Mouse (Mus musculus) neural tube, embryonic 11.5 days (tissue): ENCODE data around the gene Snx29. TPM values are rescaled to one million over a fixed set of nuclear protein-coding genes. Genes with fewer than 3 reads are reported as not detected.
"Not testable (repeated sequence)": the region's sequence is repeated elsewhere in the genome, so short reads cannot be mapped to it uniquely, and the experiment has no call there.

Experiments
- ATAC-seq: fragments of 200-750 bp; cut with Nextera tagmentation; 2 replicates; pipeline ENCODE4 v1.8.0; 2017; ENCODE audit warnings: moderate number of reproducible peaks, mild to moderate bottlenecking, moderate TSS enrichment, moderate library complexity; ENCODE audit not compliant: insufficient read depth, low FRiP score, low TSS enrichment
- DNase-seq: peaks from one replicate; pipeline ENCODE4 v3.0.0-alpha.2; 2015; ENCODE audit warnings: low spot score
- H3K27ac ChIP-seq: fragments of 300-500 bp; sonication (generic); 2 replicates; pipeline ENCODE4 v1.5.1; 2014; ENCODE audit warnings: low read depth, mild to moderate bottlenecking, low read length
- H3K27me3 ChIP-seq: fragments of 300-500 bp; sonication (generic); 2 replicates; pipeline ENCODE4 v1.6.1; 2014; ENCODE audit warnings: mild to moderate bottlenecking, low read length, mixed read lengths; ENCODE audit not compliant: control insufficient read depth, insufficient read depth
- H3K36me3 ChIP-seq: fragments of 300-500 bp; sonication (generic); 2 replicates; pipeline ENCODE4 v1.6.1; 2014; ENCODE audit warnings: mild to moderate bottlenecking, low read length, moderate library complexity, mixed read lengths; ENCODE audit not compliant: control insufficient read depth, insufficient read depth
- H3K4me1 ChIP-seq: fragments of 300-500 bp; sonication (generic); 2 replicates; pipeline ENCODE4 v1.6.1; 2014; ENCODE audit warnings: low read length, mixed read lengths; ENCODE audit not compliant: control insufficient read depth, insufficient read depth
- H3K4me2 ChIP-seq: fragments of 300-500 bp; sonication (generic); 2 replicates; pipeline ENCODE4 v1.6.1; 2014; ENCODE audit warnings: low read depth, mild to moderate bottlenecking, moderate library complexity
- H3K4me3 ChIP-seq: fragments of 300-500 bp; sonication (generic); 2 replicates; pipeline ENCODE4 v1.5.1; 2014; ENCODE audit warnings: low read depth, low read length
- H3K9ac ChIP-seq: fragments of 300-500 bp; sonication (generic); 2 replicates; pipeline ENCODE4 v1.6.1; 2014; ENCODE audit warnings: mild to moderate bottlenecking, low read length
- H3K9me3 ChIP-seq: fragments of 300-500 bp; sonication (generic); 2 replicates; pipeline ENCODE4 v1.6.1; 2016; ENCODE audit warnings: low read length; ENCODE audit not compliant: control insufficient read depth
- WGBS: fragments of 180-500 bp; shearing (Covaris S2); extraction: QIAGEN DNeasy Blood & Tissue Kit; methylation state at CpG from one replicate; pipeline ENCODE4 v1.1.7; 2014; 5-methylcytosine and 5-hydroxymethylcytosine counted together
- polyA plus RNA-seq: library from polyadenylated mRNA; unstranded; fragments of >200 nt; fragmentation: Nextera tagmentation; extraction: Ambion mirVana; gene quantifications from 2 replicates; pipeline ENCODE4 v1.2.1, GENCODE M21; 2014

The Snx29 gene
- polyA plus RNA-seq, 1 experiment from 2014 or later, result 10.6 TPM

DNA sequence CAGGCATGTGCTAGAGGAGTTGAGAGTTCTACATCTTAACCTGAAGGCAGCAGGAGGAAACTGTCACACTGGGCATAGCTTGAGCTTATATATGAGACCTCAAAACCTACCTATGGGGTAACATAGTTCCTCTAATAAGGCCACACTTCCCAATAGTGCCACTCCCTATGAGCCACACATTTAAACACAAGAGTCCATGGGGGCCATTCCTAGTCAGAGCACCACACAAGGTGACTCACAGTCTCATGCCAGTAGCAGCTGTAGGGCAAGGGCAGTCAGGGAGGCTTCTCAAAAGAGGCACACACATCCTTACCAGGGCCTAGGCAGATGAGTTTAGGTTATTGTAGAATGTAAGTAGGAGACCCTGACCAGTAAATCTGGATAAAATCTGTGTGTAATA lies 119.8 kb downstream of the Snx29 start:
- no peak overlapping the region for H3K9ac ChIP-seq
- H3K36me3 ChIP-seq, result no peaks in the 10 kb centered on the region

DNA sequence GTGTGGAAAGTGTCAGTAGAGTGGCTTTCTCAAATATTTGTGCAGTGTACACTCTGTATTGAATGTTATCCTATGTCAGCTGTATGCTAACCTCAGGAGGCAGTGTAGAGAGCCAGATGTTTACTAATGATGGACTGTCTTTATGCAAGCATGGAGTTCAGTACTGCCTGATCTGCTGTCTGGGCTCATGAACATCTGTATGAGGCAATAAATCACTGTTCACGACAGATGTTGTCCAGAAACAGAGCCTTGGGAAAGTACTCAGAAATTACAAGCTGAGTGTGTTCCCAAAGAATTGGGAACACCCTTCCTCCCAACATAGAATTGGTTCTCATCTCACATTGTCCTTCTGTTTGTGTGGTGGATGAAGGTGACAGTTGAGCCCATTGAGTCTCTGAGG lies 121.9 kb downstream of the Snx29 start:
- WGBS, result 55% methylated on average over 1 of the region's 1 CpGs
- Histone ChIP-seq H3K9me3 (no peaks in the 10 kb centered on the region), H3K4me3 (no peak overlapping the region), H3K27ac (no peak overlapping the region), H3K36me3 (no peaks in the 10 kb centered on the region), H3K27me3 (no peaks in the 10 kb centered on the region), H3K4me1 (no peaks in the 10 kb centered on the region), H3K9ac (no peak overlapping the region), H3K4me2 (no peak overlapping the region)
- ATAC-seq, result no peak
- DNase-seq, result no peak

More for the DNA sequence above, 119.8 kb downstream of the Snx29 start:
- DNase-seq (no peak), ATAC-seq (no peak)
- Histone ChIP-seq H3K4me3 (no peak overlapping the region), H3K4me2 (no peak overlapping the region), H3K9me3 (no peaks in the 10 kb centered on the region), H3K27me3 (no peaks in the 10 kb centered on the region), H3K27ac (no peak overlapping the region), H3K4me1 (no peaks in the 10 kb centered on the region)

DNA sequence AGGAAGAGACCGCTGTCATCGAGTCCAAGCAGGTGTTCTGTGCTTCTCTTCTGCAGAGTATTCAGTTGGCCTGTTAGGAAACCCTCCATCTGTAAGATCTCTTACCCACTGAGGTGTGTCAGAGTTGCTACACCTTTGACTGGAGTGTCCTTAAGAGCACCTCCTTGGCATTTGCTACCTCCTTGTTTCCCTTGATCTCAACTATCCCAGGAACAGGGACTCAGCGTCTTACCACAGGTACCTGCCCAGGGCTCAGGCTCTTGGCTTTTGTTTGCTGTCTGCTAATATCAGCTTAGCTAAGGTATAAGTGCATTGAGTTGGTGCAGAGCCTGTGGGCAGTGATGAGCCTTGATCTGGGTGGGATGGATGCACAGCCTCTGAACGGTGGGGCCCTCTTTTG lies 124.3 kb downstream of the Snx29 start:
- H3K27ac ChIP-seq, result no peak overlapping the region
- H3K4me3 ChIP-seq, result no peak overlapping the region
- no peaks in the 10 kb centered on the region for H3K27me3 ChIP-seq
- H3K9ac ChIP-seq, result no peak overlapping the region
- DNase-seq (no peak), ATAC-seq (no peak)
- no peak overlapping the region for H3K4me2 ChIP-seq
- 89% methylated on average over 4 of the region's 4 CpGs for WGBS
- no peaks in the 10 kb centered on the region for H3K4me1 ChIP-seq
- H3K9me3 ChIP-seq, result no peaks in the 10 kb centered on the region
- no peaks in the 10 kb centered on the region for H3K36me3 ChIP-seq

GRCm38 (mm10) chr16:11447905-11448304 lies 125.2 kb downstream of the Snx29 start:
- H3K4me3 ChIP-seq, result no peak overlapping the region
- no peaks in the 10 kb centered on the region for H3K9me3 ChIP-seq
- no peak overlapping the region for H3K27ac ChIP-seq
- ATAC-seq (no peak), DNase-seq (no peak)
- H3K4me2 ChIP-seq, result no peak overlapping the region
- no peaks in the 10 kb centered on the region for H3K27me3 ChIP-seq
- H3K9ac ChIP-seq, result no peak overlapping the region
- 93% methylated on average over 5 of the region's 5 CpGs for WGBS
- no peaks in the 10 kb centered on the region for H3K4me1 ChIP-seq
- no peaks in the 10 kb centered on the region; the same call in 1 of the 2 replicates for H3K36me3 ChIP-seq

DNA sequence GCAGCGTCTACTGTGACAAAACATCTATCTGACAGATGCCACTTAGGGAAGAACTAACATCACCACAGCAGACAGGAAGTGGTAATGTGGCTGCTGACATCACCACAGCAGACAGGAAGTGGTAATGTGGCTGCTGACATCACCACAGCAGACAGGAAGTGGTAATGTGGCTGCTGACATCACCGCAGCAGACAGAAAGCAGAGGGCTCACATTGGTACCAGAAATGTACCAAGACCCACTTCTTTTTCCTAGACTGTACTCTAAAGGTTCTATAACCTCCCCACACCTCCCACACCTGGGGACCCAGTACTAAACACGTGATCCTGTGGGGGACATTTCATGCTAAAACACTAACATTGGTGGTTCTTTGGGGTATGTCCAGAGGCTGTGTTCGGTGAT lies 126.0 kb downstream of the Snx29 start:
- not testable (repeated sequence) for H3K9ac ChIP-seq, H3K4me2 ChIP-seq, H3K36me3 ChIP-seq, H3K27me3 ChIP-seq, ATAC-seq, H3K4me1 ChIP-seq, H3K27ac ChIP-seq, H3K9me3 ChIP-seq, H3K4me3 ChIP-seq, DNase-seq
- WGBS, result 94% methylated on average over 4 of the region's 4 CpGs

GRCm38 (mm10) chr16:11449344-11449743 lies 126.6 kb downstream of the Snx29 start:
- ATAC-seq, result no peak
- no peak for DNase-seq

GRCm38 (mm10) chr16:11450626-11451025 lies 127.9 kb downstream of the Snx29 start:
- 89% methylated on average over 4 of the region's 4 CpGs for WGBS
- no peaks in the 10 kb centered on the region for H3K4me1 ChIP-seq
- no peaks in the 10 kb centered on the region for H3K27me3 ChIP-seq
- DNase-seq (no peak), ATAC-seq (no peak)
- H3K4me2 ChIP-seq, result no peak overlapping the region
- H3K27ac ChIP-seq, result no peak overlapping the region
- H3K4me3 ChIP-seq, result no peak overlapping the region
- no peaks in the 10 kb centered on the region for H3K9me3 ChIP-seq
- H3K36me3 ChIP-seq, result no peaks in the 10 kb centered on the region; the same call in 1 of the 2 replicates
- H3K9ac ChIP-seq, result no peak overlapping the region

More at GRCm38 (mm10) chr16:11449344-11449743, 126.6 kb downstream of the Snx29 start:
- WGBS, result 95% methylated on average over 4 of the region's 4 CpGs
- Histone ChIP-seq H3K36me3 (no peaks in the 10 kb centered on the region; the same call in 1 of the 2 replicates), H3K4me3 (no peak overlapping the region), H3K27ac (no peak overlapping the region), H3K27me3 (no peaks in the 10 kb centered on the region), H3K9ac (no peak overlapping the region), H3K4me1 (no peaks in the 10 kb centered on the region), H3K4me2 (no peak overlapping the region), H3K9me3 (no peaks in the 10 kb centered on the region)

- H3K4me2 ChIP-seq, result no peak overlapping the region
- no peak overlapping the region for H3K4me3 ChIP-seq
- H3K4me1 ChIP-seq, result no peaks in the 10 kb centered on the region
- no peak overlapping the region for H3K27ac ChIP-seq
- H3K9ac ChIP-seq, result no peak overlapping the region
- DNase-seq, result no peak
- H3K9me3 ChIP-seq, result no peaks in the 10 kb centered on the region
- 96% methylated on average over 4 of the region's 4 CpGs for WGBS
- H3K36me3 ChIP-seq, result no peaks in the 10 kb centered on the region; the same call in 1 of the 2 replicates
- no peaks in the 10 kb centered on the region for H3K27me3 ChIP-seq
- ATAC-seq, result no peak
Measured at GRCm38 (mm10) chr16:11454871-11455270, 132.2 kb downstream of the Snx29 start.

DNA sequence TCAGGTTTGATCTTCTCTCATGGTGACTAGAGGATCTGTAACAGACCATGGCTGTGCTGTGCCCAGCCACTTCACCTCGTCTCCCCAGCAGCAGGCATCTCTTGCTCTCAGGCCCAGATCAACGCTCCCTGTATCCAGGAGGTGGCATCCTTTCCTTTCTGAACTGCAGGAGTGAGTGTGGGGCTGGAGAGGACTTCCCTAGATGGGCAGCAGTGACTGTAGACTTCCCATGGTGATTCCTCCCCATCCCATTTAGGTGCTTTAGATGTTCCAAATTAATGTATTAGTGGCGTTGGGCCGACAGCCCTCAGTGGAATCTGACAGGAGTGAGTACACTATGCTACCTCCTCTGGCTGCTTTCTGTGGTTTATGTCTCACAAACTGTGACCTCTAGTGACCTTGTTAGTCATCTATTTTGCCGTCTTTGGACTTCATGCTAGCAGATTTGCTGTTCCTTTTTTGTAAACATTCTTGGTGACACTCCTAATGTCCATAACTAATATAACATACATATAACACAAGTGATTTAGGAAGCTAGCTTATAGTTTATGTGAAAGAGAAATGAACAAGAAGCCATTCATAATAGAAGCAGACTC lies 132.9 kb downstream of the Snx29 start:
- H3K36me3 ChIP-seq, result no peaks in the 10 kb centered on the region; the same call in 1 of the 2 replicates
- H3K4me2 ChIP-seq, result no peak overlapping the region
- H3K27ac ChIP-seq, result no peak overlapping the region
- ATAC-seq (no peak), DNase-seq (no peak)
- H3K27me3 ChIP-seq, result no peaks in the 10 kb centered on the region
- no peak overlapping the region for H3K4me3 ChIP-seq
- no peak overlapping the region for H3K9ac ChIP-seq
- no peaks in the 10 kb centered on the region for H3K9me3 ChIP-seq
- no peaks in the 10 kb centered on the region for H3K4me1 ChIP-seq
- 86% methylated on average over 5 of the region's 5 CpGs for WGBS
